Mouse (Mus musculus) adrenal gland, postnatal 0 days (tissue): ENCODE results near the gene Akr7a5. TPM values are rescaled to one million over a fixed set of nuclear protein-coding genes. Genes with fewer than 3 reads are reported as not detected.

Experiments
- microRNA-seq: library from miRNA; unstranded; fragments of <30 nt; microRNA quantifications from one replicate; pipeline ENCODE4, GENCODE M21; 2016; ENCODE audit warnings: borderline replicate concordance; ENCODE audit not compliant: insufficient number of aligned reads
- polyA plus RNA-seq: library from polyadenylated mRNA; unstranded; fragments of >200 nt; fragmentation: Nextera tagmentation; extraction: Ambion mirVana; gene quantifications from 2 replicates; pipeline ENCODE4 v1.2.1, GENCODE M21; 2015

Gene Akr7a5
- polyA plus RNA-seq = 73.7 and 105 TPM in 2 replicates

GRCm38 (mm10) chr4:139310171-139310898 lies at the start of gene Akr7a5, which contains the start of gene Pqlc2:
Akr7a5 (plus strand) TSS chr4:139310744.
Pqlc2 (minus strand) TSS chr4:139310708.

GRCm38 (mm10) chr4:139351931-139352711 lies 41.6 kb downstream of the Akr7a5 start, which contains the start of the genes Mrto4, Emc1 and Ubr4:
Mrto4 (minus strand) TSS chr4:139352576.
Emc1 (plus strand) TSS chr4:139352587.
Ubr4 (plus strand) TSS chr4:139352609.

Small RNAs within 50 kb of the gene (microRNA-seq; reads per million reads assigned to microRNA genes)
- gene Gm24245 (not detected), gene Gm25732 (not detected)

Other genes with a start within 250 kb of the Akr7a5 start
- 0.06 and 0.09 TPM in 2 replicates for gene Htr6, start 235.2 kb upstream of the Akr7a5 start, polyA plus RNA-seq
- 106 and 199 TPM in 2 replicates for gene Nbl1, start 217.8 kb upstream of the Akr7a5 start, polyA plus RNA-seq
- gene Minos1, start 179.6 kb upstream of the Akr7a5 start, polyA plus RNA-seq = 1,209 and 1,611 TPM in 2 replicates
- gene Capzb, start 117.8 kb upstream of the Akr7a5 start, polyA plus RNA-seq = 266 and 342 TPM in 2 replicates
- 11.4 and 15.2 TPM in 2 replicates for gene Pqlc2, start within 50 bp of the Akr7a5 start, polyA plus RNA-seq
- 42.9 and 61.1 TPM in 2 replicates for gene Mrto4, start 41.8 kb downstream of the Akr7a5 start, polyA plus RNA-seq
- gene Emc1, start 41.8 kb downstream of the Akr7a5 start, polyA plus RNA-seq = 11.7 and 18.5 TPM in 2 replicates
- 42.0 and 49.0 TPM in 2 replicates for gene Ubr4, start 41.9 kb downstream of the Akr7a5 start, polyA plus RNA-seq
- gene Iffo2, start 219.8 kb downstream of the Akr7a5 start, polyA plus RNA-seq = 2.9 and 4.7 TPM in 2 replicates